Mouse (Mus musculus): Measurements from ENCODE around the gene Slc36a2. TPM values are rescaled to one million over a fixed set of nuclear protein-coding genes. Genes with fewer than 3 reads are reported as not detected.

Gene Slc36a2
- polyA plus RNA-seq, 1 experiment = 401 TPM

DNA sequence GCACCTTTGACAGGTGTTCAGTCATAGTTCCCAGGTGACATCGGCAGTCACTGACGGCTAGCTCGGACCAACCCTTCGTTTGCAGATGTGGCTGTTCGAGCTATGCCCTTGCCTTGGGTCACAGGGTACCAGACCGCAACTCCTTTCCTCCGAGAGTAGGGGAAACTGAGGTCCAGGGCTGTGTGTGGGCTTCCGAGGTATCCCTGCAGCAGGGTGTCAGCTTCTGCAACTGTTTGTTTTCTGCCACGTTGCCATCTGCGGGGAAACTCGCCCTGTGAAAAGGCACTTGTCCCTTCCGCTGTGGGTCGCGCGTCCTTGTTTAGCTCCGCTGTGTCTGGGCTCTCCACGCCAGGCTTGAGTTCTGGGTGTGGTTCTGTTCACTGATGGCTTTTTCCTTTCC, 19.7 kb upstream of the Slc36a2 start:
- Histone ChIP-seq H3K27ac (replicated peaks; ENCODE audit: low read depth, low read length) (0 out of 2 replicates have a peak overlapping the region, but pooled peaks have one; percentile 9), H3K4me1 (ENCODE audit: control insufficient read depth, insufficient read depth, insufficient read length, low read length) (peaks cover 7% of the 10 kb centered on the region; the same call in 1 of the 2 replicates), H3K4me3 (ENCODE audit: insufficient read depth, low read depth, low read length) (peak overlapping the region; percentile 77)

DNA sequence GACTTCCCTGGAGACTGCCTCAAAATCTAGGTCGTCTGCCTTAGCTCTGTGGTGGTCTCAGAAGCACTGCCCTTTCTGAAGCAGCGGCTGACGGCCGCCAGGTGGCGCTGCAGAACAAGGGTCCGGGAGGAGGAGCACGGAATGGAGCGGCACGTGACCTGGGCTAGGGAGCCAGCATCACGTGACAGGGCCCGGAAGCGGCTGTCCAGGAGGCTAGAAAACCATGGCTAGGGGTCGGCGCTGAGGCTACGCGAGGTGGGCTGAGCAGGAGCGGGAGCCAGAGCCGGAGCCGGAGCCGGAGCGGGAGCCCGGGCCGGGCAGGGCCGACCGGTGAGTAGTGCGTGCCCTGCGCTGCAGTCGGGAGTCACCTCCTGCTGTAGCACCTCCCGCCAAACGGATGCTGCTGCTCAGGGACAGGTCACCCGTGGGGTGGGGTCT, 19.3 kb upstream of the Slc36a2 start, which contains the start of gene Slc36a1:
Gene Slc36a1, plus strand, starts transcription at position 192 of the 438 bp plus-strand sequence.
- Histone ChIP-seq H3K4me3 (ENCODE audit: insufficient read depth, low read depth, low read length) (peak within 1 kb of the TSS; percentile 77), H3K4me1 (ENCODE audit: control insufficient read depth, insufficient read depth, insufficient read length, low read length) (peaks cover 5% of the 10 kb centered on the region; the same call in 1 of the 2 replicates), H3K27ac (replicated peaks; ENCODE audit: low read depth, low read length) (0 out of 2 replicates have a peak within 1 kb of the TSS, but pooled peaks have one; percentile 9)

DNA sequence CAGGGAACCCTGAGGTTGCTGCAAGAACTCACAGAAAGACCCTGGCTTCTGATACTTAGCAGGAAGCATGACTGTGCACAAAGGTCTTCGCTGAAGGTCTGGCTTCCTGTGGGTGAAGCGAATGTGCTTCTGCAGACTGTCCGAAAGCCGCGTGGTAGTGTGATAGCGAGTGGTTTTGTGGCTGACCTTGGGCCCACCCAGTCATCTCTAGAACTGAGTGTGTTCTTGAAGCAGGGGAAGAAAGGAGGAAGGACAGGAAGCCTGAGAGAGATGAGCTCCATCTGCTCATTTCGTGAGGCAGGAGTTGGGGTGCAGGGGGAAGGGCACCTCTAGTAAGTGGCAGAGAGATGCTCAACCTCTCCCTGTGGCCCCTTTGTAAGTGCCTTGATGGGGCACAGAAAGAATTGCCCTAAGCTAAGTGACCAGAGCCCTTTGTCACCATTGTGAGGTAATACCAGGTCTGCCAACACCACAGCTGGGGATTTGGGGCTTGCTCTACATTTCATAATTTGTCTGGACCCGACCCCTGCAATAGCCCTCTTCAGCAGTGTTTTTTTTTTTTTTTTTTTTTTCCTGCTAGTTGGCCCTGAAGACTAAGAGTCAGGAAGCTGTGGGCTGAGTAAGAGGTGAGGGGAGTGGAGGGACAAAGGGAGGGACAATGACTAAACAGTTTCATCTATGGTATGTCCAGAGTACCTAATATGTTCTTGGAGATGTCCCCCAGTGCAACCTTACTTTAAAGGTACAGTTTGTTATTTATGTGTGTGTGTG, 13.0 kb upstream of the Slc36a2 start:
- H3K27ac ChIP-seq (replicated peaks; ENCODE audit: low read depth, low read length) = peak overlapping the region; percentile 37
- peaks cover 8% of the 10 kb centered on the region for H3K4me1 ChIP-seq (ENCODE audit: control insufficient read depth, insufficient read depth, insufficient read length, low read length)
- no peak overlapping the region for H3K4me3 ChIP-seq (ENCODE audit: insufficient read depth, low read depth, low read length)

DNA sequence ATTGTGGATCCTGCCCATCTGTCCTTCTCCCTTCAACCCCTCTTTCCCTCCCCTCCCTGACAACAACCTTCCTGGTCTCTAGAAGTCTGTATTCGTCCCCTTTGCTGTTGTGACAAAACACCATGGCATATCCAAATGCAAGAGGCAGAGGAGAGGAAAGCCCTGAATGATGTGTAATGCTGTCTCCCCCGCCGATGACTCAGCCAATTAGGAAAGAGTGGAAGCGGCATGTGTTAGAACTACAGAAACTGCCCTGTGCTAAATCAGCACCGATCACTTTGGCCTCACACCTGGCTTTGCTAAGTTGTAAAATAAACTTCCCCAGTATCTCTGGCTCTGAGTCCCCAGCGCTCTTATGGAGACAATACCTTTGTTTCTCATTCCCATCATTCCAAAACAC, 12.2 kb upstream of the Slc36a2 start:
- Histone ChIP-seq H3K4me1 (ENCODE audit: control insufficient read depth, insufficient read depth, insufficient read length, low read length) (peaks cover 8% of the 10 kb centered on the region), H3K27ac (replicated peaks; ENCODE audit: low read depth, low read length) (peak overlapping the region; percentile 37; the same call in 1 of the 2 replicates), H3K4me3 (ENCODE audit: insufficient read depth, low read depth, low read length) (no peak overlapping the region)

DNA sequence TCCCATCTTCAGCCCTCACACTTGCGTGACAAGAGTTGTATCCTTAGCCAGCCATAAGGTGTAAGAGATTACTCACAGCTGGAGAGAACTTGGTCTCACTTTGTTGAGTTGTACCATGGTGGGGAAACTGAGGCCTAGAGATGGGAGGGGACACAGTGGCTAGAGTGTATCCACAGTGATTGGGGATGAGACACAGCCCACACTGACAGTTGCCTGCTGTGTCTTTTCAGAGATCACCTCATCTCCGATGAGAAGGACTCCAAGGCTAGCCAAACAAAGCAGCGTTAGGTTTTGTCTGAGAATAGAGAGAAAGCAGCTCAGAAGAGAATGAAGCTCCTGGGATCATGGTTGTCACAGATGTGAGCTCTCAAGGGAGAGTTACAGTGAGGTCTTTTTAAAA, 5.3 kb upstream of the Slc36a2 start:
- no peak overlapping the region for H3K4me3 ChIP-seq (ENCODE audit: insufficient read depth, low read depth, low read length)
- no peak overlapping the region for H3K27ac ChIP-seq (replicated peaks; ENCODE audit: low read depth, low read length)
- peaks cover 3% of the 10 kb centered on the region; the same call in 1 of the 2 replicates for H3K4me1 ChIP-seq (ENCODE audit: control insufficient read depth, insufficient read depth, insufficient read length, low read length)

DNA sequence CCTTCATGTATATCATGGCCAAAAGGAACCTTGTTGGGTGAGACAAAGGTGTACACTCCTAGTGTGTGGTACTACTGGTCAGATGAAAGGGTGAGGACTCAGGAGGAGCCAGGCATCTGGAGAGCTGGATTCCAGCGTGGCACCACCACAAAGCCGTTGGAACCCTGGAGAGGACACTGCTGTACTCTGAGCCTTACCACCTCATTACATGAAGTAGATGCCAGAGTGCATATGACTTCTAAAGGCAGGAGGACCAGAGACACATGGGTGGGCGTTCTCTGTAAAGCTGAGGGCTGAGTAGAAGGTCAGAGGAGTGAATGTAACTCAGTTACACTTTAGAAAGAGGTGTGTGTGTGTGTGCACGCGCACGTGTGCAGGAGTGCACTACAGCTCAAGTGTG, 2.9 kb upstream of the Slc36a2 start:
- Histone ChIP-seq H3K4me1 (ENCODE audit: control insufficient read depth, insufficient read depth, insufficient read length, low read length) (peaks cover 3% of the 10 kb centered on the region; the same call in 1 of the 2 replicates), H3K27ac (replicated peaks; ENCODE audit: low read depth, low read length) (no peak overlapping the region), H3K4me3 (ENCODE audit: insufficient read depth, low read depth, low read length) (no peak overlapping the region)

DNA sequence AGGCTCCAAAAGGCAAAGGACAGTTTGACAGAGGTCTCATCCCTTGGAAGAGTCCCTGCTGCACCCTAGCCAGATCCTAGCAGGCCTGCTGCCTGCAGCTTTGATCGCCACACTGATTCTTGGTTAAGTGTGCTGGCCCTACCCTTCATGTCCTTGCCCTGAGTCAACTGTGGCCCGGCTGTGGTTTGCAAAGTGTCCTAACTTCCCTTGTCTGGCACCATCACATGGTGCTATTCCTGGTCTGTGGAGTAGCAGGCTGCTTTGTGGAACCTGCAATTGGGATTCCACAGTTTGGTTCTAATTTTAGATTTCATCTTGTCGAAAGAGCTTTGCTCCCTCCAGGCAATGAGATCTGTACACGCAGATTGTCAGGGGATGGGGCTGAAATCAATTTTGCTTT, 2.4 kb upstream of the Slc36a2 start:
- no peak overlapping the region for H3K4me3 ChIP-seq (ENCODE audit: insufficient read depth, low read depth, low read length)
- H3K4me1 ChIP-seq (ENCODE audit: control insufficient read depth, insufficient read depth, insufficient read length, low read length) = peaks cover 3% of the 10 kb centered on the region; the same call in 1 of the 2 replicates
- H3K27ac ChIP-seq (replicated peaks; ENCODE audit: low read depth, low read length) = no peak overlapping the region

DNA sequence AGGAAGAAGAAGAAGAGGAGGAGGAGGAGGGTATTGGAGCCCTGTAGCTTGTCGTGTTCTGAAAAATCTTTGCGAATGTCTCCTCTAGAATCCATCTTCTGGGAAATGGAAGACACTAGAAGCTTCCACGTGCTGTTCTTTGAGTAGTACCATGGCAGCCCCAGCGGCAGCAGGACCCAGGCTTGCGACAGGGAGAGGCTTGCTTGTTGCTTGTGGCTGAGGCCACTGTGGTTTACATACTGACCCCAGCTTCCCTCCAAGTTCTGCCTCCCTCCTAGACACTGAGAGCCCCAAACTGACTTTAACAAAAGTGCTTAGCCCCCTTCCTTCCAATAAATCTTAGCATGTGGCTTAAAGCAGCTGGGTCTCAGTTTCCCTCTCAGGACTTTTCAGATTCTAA, 631 bp downstream of the Slc36a2 start:
- Histone ChIP-seq H3K4me1 (ENCODE audit: control insufficient read depth, insufficient read depth, insufficient read length, low read length) (peaks cover 7% of the 10 kb centered on the region; the same call in 1 of the 2 replicates), H3K27ac (replicated peaks; ENCODE audit: low read depth, low read length) (peak overlapping the region; percentile 96), H3K4me3 (ENCODE audit: insufficient read depth, low read depth, low read length) (peak overlapping the region; percentile 85)

DNA sequence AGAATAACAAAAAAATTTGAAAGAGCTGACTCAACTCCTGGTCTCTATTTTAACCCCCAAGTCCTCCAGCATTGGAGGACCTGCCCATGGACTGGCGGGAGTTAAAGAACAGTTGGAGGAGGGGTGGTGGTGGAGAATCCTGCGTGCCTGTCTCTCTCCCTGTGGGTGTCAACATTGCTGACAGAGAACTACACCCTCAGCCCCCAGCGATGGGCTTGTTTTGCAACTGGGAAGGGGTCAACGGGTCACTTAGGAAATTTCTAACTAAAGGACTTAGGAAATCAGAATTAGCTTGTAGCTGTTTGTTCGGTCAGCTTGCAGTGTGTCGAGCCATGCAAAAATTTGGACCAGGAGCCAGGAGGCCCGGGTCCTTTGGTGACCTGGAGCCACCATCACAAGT, 1.8 kb downstream of the Slc36a2 start:
- peak overlapping the region; percentile 85 for H3K4me3 ChIP-seq (ENCODE audit: insufficient read depth, low read depth, low read length)
- peaks cover 7% of the 10 kb centered on the region; the same call in 1 of the 2 replicates for H3K4me1 ChIP-seq (ENCODE audit: control insufficient read depth, insufficient read depth, insufficient read length, low read length)
- H3K27ac ChIP-seq (replicated peaks; ENCODE audit: low read depth, low read length) = peak overlapping the region; percentile 96

DNA sequence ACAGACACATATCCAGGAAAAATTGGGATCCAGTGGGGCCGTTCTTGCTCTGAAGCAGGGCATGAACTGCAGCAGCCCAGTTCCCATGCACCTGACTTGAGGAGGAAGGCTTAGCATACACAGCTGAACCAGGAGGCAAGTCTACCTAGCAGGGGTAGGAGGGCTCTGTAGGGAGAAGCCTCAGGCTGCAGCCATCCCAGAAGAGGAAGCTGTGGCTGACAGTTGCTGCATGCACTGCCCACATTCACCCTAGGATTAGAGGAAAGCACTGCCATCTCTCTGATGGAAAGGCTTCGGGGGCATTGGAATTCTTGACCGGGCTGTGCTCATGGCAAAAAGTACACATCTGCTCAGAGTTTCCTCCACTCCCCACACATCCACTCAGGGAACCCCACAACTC, 5.0 kb downstream of the Slc36a2 start:
- Histone ChIP-seq H3K27ac (replicated peaks; ENCODE audit: low read depth, low read length) (peak overlapping the region; percentile 96; the same call in 1 of the 2 replicates), H3K4me3 (ENCODE audit: insufficient read depth, low read depth, low read length) (no peak overlapping the region), H3K4me1 (ENCODE audit: control insufficient read depth, insufficient read depth, insufficient read length, low read length) (peaks cover 4% of the 10 kb centered on the region; the same call in 1 of the 2 replicates)

DNA sequence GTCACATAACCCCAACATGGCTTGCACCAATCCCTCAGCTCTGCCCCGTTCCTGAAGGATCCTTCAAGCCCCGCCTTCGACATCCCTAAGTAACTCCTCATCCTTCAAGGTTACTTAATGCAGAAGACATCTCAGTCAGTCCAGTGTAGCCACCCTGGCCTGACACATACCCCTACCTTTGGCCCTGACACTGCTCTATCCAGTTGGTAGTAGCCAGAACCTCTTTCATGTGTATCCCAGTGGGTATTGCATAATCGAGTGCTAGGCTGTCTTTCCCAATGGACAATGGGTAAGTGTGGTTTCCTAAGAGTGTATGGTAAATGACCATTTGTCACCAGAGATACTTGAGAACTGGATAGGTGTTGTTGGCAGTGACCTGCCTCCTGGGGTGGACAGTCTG, 6.0 kb downstream of the Slc36a2 start:
- H3K27ac ChIP-seq (replicated peaks; ENCODE audit: low read depth, low read length) = peak overlapping the region; percentile 36
- H3K4me3 ChIP-seq (ENCODE audit: insufficient read depth, low read depth, low read length) = no peak overlapping the region
- peaks cover 4% of the 10 kb centered on the region for H3K4me1 ChIP-seq (ENCODE audit: control insufficient read depth, insufficient read depth, insufficient read length, low read length)

DNA sequence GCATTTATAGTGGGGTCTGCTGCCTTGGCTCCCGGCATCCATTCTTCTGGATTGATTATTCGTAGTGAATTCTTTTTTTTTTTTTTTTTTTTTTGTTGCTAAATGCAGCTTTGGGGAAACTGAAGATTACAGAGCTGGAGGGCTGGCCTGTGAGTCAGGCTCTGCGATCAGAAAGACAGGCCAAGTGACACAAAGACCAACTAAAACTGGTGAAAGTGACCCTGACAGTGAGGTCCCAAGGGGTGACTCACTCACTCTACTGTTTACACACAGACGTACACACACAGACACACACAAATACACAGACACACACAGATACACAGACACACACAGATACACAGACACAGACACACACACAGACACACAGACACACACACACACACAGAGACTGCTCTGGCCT, 14.4 kb downstream of the Slc36a2 start:
- Histone ChIP-seq H3K4me1 (ENCODE audit: control insufficient read depth, insufficient read depth, insufficient read length, low read length) (peaks cover 3% of the 10 kb centered on the region), H3K4me3 (ENCODE audit: insufficient read depth, low read depth, low read length) (no peak overlapping the region), H3K27ac (replicated peaks; ENCODE audit: low read depth, low read length) (peak overlapping the region; percentile 59; the same call in 1 of the 2 replicates)

DNA sequence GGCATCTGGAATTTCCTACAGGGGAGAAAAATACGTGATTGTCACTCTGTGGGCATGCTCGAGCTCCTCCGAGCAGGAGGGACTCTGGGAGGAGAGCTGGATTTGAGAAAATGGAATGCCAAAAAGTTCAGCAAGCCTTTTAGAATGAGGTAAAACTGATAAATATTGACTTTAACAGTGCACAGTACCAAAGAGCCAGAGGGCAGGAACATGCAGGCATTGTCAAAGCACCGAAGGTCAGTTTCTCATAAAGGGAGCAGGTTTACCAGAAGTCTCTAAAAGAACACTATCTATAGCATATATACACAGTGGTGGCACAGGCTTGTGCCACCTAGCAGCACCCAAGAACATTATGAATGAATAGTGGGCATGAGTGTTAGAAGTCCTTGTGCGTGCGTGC, 16.0 kb downstream of the Slc36a2 start:
- Histone ChIP-seq H3K27ac (replicated peaks; ENCODE audit: low read depth, low read length) (peak overlapping the region; percentile 49), H3K4me3 (ENCODE audit: insufficient read depth, low read depth, low read length) (no peak overlapping the region), H3K4me1 (ENCODE audit: control insufficient read depth, insufficient read depth, insufficient read length, low read length) (peaks cover 3% of the 10 kb centered on the region)

DNA sequence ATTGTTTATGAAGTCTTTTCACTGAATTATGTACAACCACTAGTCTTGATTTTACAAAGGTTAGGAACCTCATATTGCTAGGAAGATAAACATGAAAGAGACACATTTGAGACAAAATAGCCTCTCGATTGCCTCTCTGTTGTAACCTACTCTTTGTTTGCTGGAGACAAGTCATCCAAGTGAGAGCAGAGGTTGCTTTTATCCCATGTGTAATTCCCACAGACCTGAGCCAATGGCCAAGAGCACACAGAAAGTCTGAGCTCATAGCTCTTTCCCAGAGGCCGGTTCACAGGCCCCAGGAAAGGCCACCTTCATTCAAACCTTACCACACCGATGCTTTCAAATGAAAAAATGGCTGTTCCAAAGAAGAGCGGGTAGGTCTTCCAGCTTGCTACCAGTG, 16.4 kb downstream of the Slc36a2 start:
- Histone ChIP-seq H3K4me3 (ENCODE audit: insufficient read depth, low read depth, low read length) (no peak overlapping the region), H3K4me1 (ENCODE audit: control insufficient read depth, insufficient read depth, insufficient read length, low read length) (peaks cover 3% of the 10 kb centered on the region; the same call in 1 of the 2 replicates), H3K27ac (replicated peaks; ENCODE audit: low read depth, low read length) (peak overlapping the region; percentile 75)

DNA sequence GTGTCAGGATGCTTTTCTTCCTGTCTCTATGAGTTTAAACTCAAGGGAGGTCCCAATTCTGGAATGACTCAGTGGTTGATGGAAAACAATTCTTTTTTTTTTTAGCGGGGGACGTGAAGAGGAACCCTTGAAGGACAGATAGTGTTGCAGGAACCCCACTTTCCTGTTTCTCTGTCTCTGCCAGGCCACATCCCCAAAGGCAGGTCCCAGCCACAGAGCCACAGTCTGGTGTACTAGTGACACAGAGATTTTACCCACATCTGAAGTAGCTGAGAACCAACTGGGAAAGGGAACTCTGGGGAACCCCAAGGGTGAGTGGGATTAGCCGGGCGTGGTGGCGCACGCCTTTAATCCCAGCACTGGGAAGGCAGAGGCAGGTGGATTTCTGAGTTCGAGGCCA, 19.1 kb downstream of the Slc36a2 start:
- Histone ChIP-seq H3K4me1 (ENCODE audit: control insufficient read depth, insufficient read depth, insufficient read length, low read length) (peaks cover 3% of the 10 kb centered on the region; the same call in 1 of the 2 replicates), H3K27ac (replicated peaks; ENCODE audit: low read depth, low read length) (0 out of 2 replicates have a peak overlapping the region, but pooled peaks have one; percentile 33), H3K4me3 (ENCODE audit: insufficient read depth, low read depth, low read length) (no peak overlapping the region)

DNA sequence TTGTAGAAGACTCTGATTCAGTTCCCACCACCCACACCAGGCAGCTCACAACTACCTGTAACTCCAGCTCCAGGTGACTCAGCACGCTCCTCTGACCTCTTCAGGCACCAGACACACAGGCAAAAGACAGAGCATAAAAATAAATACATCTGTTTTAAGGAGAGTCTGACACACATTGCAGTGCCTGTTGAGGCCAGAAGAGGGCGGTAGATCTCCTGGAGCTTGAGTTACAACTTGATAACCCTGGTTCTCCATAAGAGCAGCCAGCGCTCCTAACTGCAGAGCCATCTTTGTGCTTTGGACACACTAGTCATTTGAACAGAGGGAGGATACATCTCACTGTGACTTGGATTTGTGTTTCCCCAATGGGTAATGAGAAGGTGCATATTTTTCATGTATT, 20.2 kb downstream of the Slc36a2 start:
- H3K4me1 ChIP-seq (ENCODE audit: control insufficient read depth, insufficient read depth, insufficient read length, low read length) = peaks cover 1% of the 10 kb centered on the region; the same call in 1 of the 2 replicates
- H3K27ac ChIP-seq (replicated peaks; ENCODE audit: low read depth, low read length) = no peak overlapping the region
- H3K4me3 ChIP-seq (ENCODE audit: insufficient read depth, low read depth, low read length) = no peak overlapping the region

Data from brown adipose tissue, adult 24 weeks (tissue).